Mouse (Mus musculus): ENCODE results near the gene Bax. TPM values are rescaled to one million over a fixed set of nuclear protein-coding genes. Genes with fewer than 3 reads are reported as not detected.
A peak's percentile ranks its signal among the peaks of the same experiment; 100 is the strongest.

Bax gene
- total and polyA plus RNA-seq, 2 experiments = 19.5 to 62.0 TPM

DNA sequence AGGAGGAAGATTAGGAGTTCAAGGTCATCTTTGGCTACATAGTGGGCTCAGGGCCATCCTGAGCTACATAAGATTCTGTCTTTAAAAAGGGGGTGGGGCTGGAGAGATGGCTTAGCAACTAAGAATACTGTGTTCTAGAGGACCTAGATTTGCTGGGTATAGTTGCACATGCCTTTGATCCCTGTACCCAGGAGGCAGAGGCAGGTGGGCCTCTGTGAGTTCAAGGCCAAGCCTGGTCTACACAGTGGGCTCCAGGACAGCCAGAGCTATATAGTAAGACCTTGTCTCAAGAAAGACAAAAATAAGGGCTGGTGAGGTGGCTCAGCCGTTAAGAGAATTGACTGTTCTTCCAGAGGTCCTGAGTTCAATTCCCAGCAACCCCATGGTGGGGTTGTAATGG, 16.7 kb downstream of the Bax start:
- TF ChIP-seq POLR2A (IDR thresholded peaks at IDR 0.05; ENCODE audit: extremely low read depth, insufficient read depth, low read length) (no peak), CTCF (IDR thresholded peaks at IDR 0.05; ENCODE audit: low read depth, low read length) (no peak)
- Histone ChIP-seq H3K79me2 (ENCODE audit: control insufficient read depth, insufficient read depth, low read length) (no peaks in the 10 kb centered on the region), H3K4me1 (ENCODE audit: control insufficient read depth, insufficient read depth, low read length) (no peaks in the 10 kb centered on the region), H3K9ac (ENCODE audit: low read depth, low read length) (no peak overlapping the region), H3K4me3 (ENCODE audit: insufficient read depth, low read depth, low read length) (no peak overlapping the region), H3K27ac (replicated peaks; ENCODE audit: insufficient read depth, low read depth, low read length) (no peak overlapping the region), H3K36me3 (ENCODE audit: control insufficient read depth, insufficient read depth, low read length) (no peaks in the 10 kb centered on the region; the same call in 1 of the 2 replicates), H3K27me3 (ENCODE audit: control insufficient read depth, insufficient read depth, low read length) (no peaks in the 10 kb centered on the region)
- 88% methylated on average over 1 of the region's 1 CpGs for WGBS
- no peak for DNase-seq (ENCODE audit: extremely low read depth, low read depth, low spot score)

DNA sequence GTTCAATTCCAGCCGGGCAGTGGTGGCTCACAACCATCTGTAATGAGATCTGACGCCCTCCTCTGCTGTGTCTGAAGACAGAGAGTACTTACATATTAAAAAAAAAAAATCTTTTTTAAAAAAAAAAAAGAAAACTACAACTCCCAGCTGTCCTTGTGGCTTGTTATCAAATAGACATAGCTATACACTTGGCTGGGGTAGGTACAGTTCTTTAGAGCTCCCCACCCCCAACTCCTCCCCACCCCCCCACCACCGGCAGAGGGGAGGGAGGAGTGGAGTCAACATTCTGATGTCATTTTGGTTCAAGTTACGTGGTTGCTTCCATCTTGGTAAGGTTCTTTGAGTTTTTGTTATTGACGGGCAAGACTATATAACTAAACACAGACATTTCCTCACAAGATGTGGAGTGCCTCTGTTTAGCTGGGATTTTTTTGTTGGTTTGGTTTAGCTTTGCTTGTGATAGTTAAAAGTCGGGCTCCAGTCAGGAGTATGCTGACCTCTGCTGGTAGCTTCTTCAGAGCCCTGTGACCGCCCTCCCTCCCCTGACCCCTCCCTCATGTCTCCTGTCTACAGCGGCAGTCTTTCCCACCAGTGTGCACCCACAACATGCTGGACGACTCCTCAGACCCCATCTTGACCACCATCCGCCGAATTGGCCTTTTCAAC, 19.2 kb downstream of the Bax start:
- no peaks in the 10 kb centered on the region for H3K4me1 ChIP-seq (ENCODE audit: control insufficient read depth, insufficient read depth, low read length)
- WGBS = 39% methylated on average over 11 of the region's 11 CpGs
- H3K9ac ChIP-seq (ENCODE audit: low read depth, low read length) = no peak overlapping the region
- DNase-seq (ENCODE audit: extremely low read depth, low read depth, low spot score) = no peak
- TF ChIP-seq CTCF (IDR thresholded peaks at IDR 0.05; ENCODE audit: low read depth, low read length) = peak; percentile 70
- no peak for TF ChIP-seq POLR2A (IDR thresholded peaks at IDR 0.05; ENCODE audit: extremely low read depth, insufficient read depth, low read length)
- H3K36me3 ChIP-seq (ENCODE audit: control insufficient read depth, insufficient read depth, low read length) = no peaks in the 10 kb centered on the region; the same call in 1 of the 2 replicates
- no peaks in the 10 kb centered on the region for H3K79me2 ChIP-seq (ENCODE audit: control insufficient read depth, insufficient read depth, low read length)
- H3K4me3 ChIP-seq (ENCODE audit: insufficient read depth, low read depth, low read length) = no peak overlapping the region
- no peaks in the 10 kb centered on the region for H3K27me3 ChIP-seq (ENCODE audit: control insufficient read depth, insufficient read depth, low read length)
- no peak overlapping the region for H3K27ac ChIP-seq (replicated peaks; ENCODE audit: insufficient read depth, low read depth, low read length)

DNA sequence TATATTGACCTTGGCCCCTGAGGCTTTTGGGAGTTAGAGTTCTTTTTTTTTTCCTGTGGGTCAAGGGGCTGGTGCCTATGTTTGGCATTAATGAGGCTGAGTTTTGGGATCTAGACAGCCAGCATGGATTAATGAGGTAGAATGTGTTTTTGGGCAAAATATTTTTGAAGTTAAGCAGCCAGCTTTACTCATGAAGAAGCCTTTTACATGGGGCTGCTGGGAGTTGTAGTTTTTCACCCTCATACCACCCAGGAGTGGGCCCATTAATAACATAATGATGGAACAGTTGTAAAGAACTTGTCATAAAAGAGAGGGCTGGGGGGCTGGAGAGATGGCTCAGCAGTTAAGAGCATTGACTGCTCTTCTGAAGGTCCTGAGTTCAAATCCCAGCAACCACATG, 20.1 kb downstream of the Bax start:
- no peak for TF ChIP-seq CTCF (IDR thresholded peaks at IDR 0.05; ENCODE audit: low read depth, low read length)
- TF ChIP-seq POLR2A (IDR thresholded peaks at IDR 0.05; ENCODE audit: extremely low read depth, insufficient read depth, low read length) = no peak
- Histone ChIP-seq H3K27me3 (ENCODE audit: control insufficient read depth, insufficient read depth, low read length) (no peaks in the 10 kb centered on the region), H3K79me2 (ENCODE audit: control insufficient read depth, insufficient read depth, low read length) (no peaks in the 10 kb centered on the region), H3K4me3 (ENCODE audit: insufficient read depth, low read depth, low read length) (no peak overlapping the region), H3K36me3 (ENCODE audit: control insufficient read depth, insufficient read depth, low read length) (no peaks in the 10 kb centered on the region; the same call in 1 of the 2 replicates), H3K9ac (ENCODE audit: low read depth, low read length) (no peak overlapping the region), H3K4me1 (ENCODE audit: control insufficient read depth, insufficient read depth, low read length) (no peaks in the 10 kb centered on the region), H3K27ac (replicated peaks; ENCODE audit: insufficient read depth, low read depth, low read length) (no peak overlapping the region)
- DNase-seq (ENCODE audit: extremely low read depth, low read depth, low spot score) = no peak

DNA sequence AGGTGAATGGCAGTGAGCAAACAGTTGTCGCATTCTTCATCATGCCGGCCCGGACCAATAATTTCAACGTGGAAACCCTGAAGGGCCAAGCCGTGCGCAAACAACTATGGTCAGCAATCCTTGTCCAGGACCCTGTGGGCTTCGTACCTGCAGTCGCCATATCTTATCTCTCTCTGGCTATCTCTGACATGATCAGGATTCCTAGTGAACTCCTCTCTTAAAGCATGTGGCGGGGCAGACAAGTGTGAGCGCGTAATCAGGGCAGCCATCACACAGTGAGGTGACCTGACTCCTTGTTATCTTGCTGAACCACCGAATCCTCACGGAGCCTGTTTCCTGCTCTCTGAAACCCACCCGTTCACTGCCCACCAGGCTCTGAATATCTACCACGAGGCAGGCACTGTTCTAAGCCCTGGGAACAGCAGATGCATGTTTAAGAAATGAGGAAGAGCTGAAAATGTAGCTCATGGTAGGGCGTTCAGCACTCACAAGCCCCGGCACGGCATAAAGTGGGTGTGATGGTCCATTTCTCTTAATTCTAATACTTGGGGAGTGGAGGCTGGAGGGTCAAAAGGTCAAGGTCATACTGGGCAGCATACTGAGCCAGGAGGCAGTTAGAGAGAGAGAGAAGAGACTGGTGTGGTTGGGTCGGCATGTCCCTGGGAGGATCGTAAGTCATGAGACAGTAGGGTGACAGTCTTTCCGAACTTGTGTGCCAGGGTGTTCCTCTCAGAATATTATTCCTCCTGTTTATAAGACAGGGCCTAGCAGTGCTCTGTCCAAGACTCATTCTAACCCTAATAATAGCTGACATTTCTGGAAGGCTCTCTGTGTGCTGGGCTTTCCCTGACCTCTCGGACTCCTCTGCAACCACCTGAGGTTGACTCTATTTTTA, 22.9 kb downstream of the Bax start:
- H3K27me3 ChIP-seq (ENCODE audit: control insufficient read depth, insufficient read depth, low read length) = no peaks in the 10 kb centered on the region
- H3K36me3 ChIP-seq (ENCODE audit: control insufficient read depth, insufficient read depth, low read length) = no peaks in the 10 kb centered on the region; the same call in 1 of the 2 replicates
- no peak overlapping the region for H3K27ac ChIP-seq (replicated peaks; ENCODE audit: insufficient read depth, low read depth, low read length)
- no peak for DNase-seq (ENCODE audit: extremely low read depth, low read depth, low spot score)
- H3K79me2 ChIP-seq (ENCODE audit: control insufficient read depth, insufficient read depth, low read length) = no peaks in the 10 kb centered on the region
- H3K9ac ChIP-seq (ENCODE audit: low read depth, low read length) = no peak overlapping the region
- no peaks in the 10 kb centered on the region for H3K4me1 ChIP-seq (ENCODE audit: control insufficient read depth, insufficient read depth, low read length)
- no peak for TF ChIP-seq POLR2A (IDR thresholded peaks at IDR 0.05; ENCODE audit: extremely low read depth, insufficient read depth, low read length)
- TF ChIP-seq CTCF (IDR thresholded peaks at IDR 0.05; ENCODE audit: low read depth, low read length) = no peak
- WGBS = 82% methylated on average over 22 of the region's 22 CpGs
- H3K4me3 ChIP-seq (ENCODE audit: insufficient read depth, low read depth, low read length) = no peak overlapping the region

DNA sequence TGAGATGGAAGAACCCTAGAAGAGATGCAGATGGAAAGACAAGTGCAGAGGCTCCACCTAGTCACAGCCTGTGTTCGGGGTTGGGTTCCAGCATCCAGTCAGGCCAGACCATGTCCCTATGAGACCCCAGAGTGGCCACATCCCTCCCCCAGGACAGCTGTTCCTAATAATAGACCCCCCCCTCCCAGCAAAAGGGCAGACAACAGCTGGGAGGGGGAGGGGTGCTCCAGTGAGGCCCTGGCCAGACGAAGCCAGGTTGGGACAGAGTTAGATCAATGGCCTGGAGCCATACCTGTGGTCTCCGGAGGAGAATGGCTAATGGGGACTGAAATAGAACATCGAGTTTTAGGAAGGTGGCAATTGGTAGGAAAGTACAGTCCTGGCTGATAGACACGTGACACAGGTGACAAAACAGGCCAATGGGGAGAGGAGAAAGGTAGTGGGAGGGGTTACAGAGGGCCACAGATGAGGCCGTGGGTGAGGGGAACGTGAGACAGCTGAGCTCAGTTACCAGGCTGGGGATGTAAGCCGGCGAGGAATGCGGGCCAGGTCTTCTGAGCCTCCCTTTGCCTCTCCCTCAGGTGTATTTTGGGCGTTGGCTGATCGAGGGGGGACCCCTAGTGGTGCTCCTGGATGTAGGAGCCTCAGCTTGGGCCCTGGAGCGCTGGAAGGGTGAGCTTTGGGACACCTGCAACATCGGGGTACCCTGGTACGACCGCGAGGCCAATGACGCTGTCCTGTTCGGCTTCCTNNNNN, 29.0 kb downstream of the Bax start, which contains the start of gene Ruvbl2:
Gene Ruvbl2, minus strand, starts transcription at position 576 of the 756 bp plus-strand sequence.
- Histone ChIP-seq H3K79me2 (ENCODE audit: control insufficient read depth, insufficient read depth, low read length) (peaks cover 8% of the 10 kb centered on the region; the same call in 1 of the 2 replicates), H3K36me3 (ENCODE audit: control insufficient read depth, insufficient read depth, low read length) (no peaks in the 10 kb centered on the region; the same call in 1 of the 2 replicates), H3K27me3 (ENCODE audit: control insufficient read depth, insufficient read depth, low read length) (no peaks in the 10 kb centered on the region), H3K4me1 (ENCODE audit: control insufficient read depth, insufficient read depth, low read length) (peaks cover 14% of the 10 kb centered on the region), H3K9ac (ENCODE audit: low read depth, low read length) (no peak within 1 kb of the TSS), H3K27ac (replicated peaks; ENCODE audit: insufficient read depth, low read depth, low read length) (no peak within 1 kb of the TSS), H3K4me3 (ENCODE audit: insufficient read depth, low read depth, low read length) (no peak within 1 kb of the TSS)
- WGBS = 64% methylated on average over 19 of the region's 19 CpGs
- TF ChIP-seq CTCF (IDR thresholded peaks at IDR 0.05; ENCODE audit: low read depth, low read length) (no peak), POLR2A (IDR thresholded peaks at IDR 0.05; ENCODE audit: extremely low read depth, insufficient read depth, low read length) (0 out of 2 replicates have a peak, but pooled peaks have one; percentile 11)
- no peak for DNase-seq (ENCODE audit: extremely low read depth, low read depth, low spot score)

Data from liver, adult 2 months (tissue).